Mouse (Mus musculus) layer of hippocampus, postnatal 25 days (tissue): ENCODE measurements around the gene Trip6. TPM values are rescaled to one million over a fixed set of nuclear protein-coding genes. Genes with fewer than 3 reads are reported as not detected.

Experiments used
- DNase-seq, 2 experiments: peaks; one replicate each; pipeline ENCODE4 v3.0.0; 2022; ENCODE audit warnings: mixed read lengths in 2 of 2, low spot score in 1 of 2; ENCODE audit errors: extremely low spot score in 1 of 2
- total RNA-seq, 2 experiments: library from RNA; stranded (reverse); gene quantifications; 2 replicates each; pipeline ENCODE4 v1.2.3; 2021

Gene Trip6
- total RNA-seq, 2 experiments from 2014 or later = 4.6 to 6.4 TPM

DNA sequence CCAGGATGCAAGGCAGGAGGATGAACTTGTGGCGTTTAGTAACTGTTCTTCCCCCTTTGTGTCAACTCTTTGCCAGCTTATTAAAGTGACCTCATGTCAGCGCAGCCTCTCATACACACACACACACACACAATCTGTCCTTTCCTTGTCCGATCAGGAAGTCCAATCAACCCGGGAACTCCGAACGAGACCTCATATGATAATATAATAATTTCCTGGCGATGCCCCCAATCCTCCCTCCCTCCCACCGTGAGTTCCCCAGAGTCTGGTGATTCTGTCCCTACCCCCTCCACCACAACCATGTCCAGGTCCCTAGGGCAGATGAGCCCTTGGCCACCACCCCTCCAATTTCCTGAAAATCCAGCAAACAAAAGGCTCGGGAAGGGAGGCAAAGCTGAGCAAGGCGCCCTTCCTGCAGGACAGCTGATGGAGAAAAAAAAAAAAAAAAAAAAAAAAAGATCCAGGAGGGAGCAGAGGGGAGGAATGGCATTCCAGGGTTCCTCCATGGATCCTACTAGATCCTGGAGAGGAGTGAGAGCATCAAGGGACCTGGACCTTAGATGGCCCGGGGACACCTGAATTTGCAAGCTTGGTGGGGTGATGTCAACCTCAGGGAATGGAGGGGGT, 24.6 kb upstream of the Trip6 start:
- DNase-seq = no peak

DNA sequence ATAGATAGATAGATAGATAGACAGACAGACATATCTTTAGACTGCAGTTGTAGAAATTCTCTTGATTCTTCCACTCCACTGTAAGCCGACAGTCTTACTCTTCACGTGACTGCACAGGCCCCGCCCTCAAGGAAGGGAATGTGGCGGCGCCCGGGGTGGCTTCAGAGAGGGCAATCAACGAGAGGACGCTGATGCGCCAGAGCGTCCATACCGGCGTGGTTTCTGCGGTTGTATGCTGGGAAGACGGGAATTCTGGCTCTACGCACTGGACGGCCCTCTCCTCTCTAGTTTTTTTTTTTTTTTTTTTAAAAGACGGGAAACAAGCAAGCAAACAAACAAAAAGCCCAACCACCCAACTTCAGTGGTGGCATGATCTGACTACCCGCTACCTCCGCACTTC, 24.1 kb upstream of the Trip6 start:
- DNase-seq = peak; percentile 65 to 76

DNA sequence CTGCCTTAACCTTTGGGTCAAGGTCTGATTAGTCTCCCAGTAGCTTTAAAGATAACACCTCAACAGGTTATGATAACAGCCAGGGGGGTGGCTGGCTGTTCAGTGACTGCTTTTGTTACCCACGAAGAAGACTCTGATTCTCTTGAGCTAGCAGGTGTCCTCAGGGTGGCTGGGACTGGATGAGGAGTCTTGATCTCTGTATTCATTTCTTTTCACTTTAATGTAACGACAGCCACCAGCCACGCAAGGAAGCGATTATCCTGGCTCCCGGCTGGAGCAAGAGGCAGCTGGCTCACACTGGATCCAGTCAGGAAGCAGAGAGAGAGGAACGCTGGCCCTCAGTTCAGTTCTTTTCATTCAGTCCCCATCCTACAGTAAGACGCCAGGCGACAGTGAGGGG, 23.0 kb upstream of the Trip6 start:
- no peak for DNase-seq

DNA sequence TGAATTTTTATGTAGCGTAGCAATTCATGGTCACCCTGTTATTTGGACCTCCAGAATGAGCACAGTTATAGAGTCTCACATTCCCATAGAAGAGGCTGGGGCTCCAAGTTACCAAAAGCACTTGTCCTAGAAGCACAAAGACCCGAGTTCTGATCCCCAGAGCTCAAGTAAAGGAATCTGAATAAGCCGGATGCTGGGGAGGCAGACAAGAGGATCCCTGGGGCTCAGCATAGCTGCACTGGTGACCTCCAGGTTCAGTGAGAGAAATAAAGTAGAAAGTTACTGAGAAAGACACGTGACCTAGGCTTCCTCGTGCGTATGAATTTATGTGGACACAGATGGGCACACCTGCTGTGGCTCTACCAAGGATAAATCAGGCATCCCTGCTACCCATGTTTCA, 20.9 kb upstream of the Trip6 start:
- DNase-seq = no peak

DNA sequence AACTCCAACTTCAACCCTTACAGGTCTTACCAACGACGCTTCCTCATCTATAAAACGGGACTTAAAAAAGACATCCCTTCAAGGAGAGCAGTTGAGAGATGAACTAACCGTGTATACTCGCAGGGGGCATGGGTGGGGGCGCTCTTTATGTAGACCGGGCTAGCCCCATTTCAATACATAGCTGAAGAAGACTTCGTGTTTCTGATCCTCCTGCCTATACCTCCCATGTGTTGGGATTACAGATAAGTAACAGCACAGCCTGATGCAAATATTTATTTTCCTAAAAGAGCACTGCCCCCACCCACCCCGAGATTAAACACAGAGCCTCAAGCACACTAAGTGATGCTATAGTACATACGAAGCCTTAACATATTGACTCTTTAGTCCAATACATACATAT, 20.1 kb upstream of the Trip6 start:
- no peak for DNase-seq

DNA sequence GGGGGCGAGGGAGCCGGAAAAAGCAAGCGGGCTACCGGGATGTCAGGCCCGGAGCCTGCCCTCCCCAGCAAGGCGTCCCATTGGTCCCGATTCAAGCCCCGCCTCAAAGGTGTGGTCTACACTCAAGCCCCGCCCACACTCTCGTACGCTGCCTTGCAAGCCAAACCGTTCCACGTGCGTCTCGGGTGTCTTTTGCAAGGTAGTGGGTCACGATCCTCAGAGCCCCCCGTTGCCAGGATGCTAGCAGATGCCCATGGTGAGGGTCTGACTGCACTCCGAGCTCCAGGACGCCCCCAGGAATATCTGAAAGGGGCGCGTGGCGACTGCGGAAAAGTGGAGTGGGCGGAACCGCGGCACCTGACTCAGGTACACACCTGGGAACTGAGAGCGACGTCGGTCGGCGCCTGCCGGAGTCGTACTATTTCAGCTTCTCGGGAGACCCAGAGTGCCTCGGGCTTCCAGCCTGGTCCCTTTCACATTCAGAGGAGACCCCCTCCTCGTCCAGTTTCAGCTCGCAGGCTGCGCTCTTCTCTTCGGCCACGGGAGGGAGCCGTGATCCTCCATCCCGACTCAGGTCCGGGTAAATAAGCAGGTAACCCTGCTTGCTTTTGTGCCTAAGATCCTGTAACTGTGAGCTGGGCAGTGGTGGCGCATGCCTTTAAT, 19.4 kb upstream of the Trip6 start, which contains the start of gene Slc12a9:
Slc12a9 (minus strand) TSS at position 86 of the 663 bp plus-strand sequence.
- DNase-seq = peak; percentile 81 to 84

DNA sequence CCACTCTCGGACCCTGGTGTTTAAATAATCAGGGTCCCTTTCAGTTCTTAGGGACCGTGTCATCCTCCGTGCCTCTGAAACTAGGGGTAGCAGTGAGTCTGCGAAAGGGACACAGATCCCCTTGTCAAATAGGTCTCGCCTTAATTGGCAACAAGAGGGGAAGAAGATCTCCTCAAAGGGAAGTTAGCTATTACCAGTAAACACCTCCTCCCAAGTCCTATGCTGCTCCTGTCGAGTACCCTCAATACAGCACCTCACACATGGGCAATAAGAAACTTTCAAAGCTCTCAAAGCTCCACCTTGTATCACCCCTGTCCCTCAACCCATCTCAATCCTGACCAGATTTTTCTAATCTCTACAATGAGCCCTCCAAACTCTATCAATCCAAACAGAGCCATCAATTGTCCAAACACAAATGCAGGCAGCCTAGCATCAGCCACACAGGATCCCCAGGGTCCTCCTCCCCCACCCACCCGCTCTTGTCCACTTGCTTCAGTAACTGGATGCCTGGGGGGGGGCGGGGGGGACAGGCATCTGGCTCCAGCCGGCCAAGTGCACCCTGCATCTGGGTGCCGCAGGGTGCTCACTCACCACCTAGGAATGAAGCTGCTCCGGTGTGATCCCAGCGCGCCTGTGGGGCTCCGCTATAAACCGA, 18.8 kb upstream of the Trip6 start:
- DNase-seq = no peak

DNA sequence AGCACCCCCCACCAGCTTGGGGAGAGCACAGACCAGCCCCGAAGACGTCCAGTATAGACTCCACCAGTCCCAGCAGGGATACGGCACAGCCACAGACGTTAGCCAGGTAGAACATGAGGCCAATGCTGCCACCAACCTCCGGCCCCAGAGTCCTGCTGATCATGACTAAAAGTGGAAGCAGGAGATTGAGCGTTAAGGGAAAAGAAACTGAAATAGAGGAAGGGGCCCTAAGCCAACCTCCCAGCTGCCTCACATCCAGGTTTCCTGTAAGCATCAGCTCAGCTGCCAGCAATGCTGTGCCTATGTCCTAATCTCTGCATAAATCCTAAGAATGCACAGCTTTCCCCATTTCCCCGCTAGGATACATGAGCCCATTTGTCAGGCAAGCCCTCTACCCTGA, 16.7 kb upstream of the Trip6 start:
- DNase-seq = no peak

DNA sequence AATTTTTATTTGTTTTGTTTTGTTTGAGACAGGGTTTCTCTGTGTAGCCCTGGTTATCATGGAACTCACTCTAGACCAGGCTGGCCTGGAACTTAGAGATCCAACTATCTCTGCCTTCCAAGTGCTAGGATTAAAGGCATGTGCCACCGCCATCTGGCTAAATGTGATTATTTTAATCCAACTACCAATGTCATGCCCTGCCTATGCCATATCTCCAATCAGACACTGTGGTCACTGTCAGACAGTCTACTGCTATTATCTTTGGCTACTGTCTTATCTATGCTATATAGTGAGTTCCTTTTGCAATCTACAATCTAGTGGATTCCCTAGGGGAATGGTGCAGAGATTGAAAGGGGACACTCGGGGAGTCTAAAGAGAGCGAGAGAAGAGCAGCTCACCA, 6.8 kb upstream of the Trip6 start:
- DNase-seq = no peak

DNA sequence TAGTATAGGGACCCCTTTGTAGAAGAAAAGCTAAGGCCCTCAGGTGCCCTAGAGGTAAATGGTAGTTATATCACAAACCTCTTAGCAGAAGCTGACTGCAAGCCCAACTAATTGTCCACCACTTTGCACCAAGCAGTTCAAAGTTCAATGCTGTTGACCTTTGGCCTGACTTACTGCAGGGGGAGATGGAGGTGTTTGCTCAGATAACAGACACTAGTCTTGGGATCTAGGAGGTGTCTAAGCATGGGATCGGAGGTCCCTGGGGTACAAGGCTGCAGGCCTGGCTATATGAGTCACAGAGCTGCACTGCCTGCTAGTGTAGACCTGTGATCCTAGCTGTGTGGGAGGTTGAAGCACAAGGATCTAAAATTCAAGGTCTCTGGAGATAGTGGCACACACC, 4.4 kb upstream of the Trip6 start:
- no peak for DNase-seq

DNA sequence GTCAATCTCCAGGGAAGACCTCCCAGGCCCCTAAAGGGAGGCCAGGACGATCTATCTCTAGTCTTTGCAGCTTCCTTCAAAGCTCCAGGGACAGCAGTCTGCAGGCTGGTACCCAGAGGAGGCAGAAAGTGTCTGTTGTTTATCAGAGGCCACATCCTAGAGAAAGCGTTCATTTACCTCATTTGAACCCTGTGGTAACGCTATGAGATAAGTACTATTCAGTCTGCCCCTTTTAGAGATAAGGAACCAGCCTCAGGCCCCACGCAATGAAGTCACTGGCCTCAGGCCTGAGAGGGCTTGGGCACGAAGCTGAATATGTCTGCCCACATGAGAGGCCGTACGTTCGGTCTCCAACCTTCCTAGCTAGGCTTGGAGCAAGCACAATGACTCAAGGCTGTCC, 3.2 kb upstream of the Trip6 start:
- no peak for DNase-seq

DNA sequence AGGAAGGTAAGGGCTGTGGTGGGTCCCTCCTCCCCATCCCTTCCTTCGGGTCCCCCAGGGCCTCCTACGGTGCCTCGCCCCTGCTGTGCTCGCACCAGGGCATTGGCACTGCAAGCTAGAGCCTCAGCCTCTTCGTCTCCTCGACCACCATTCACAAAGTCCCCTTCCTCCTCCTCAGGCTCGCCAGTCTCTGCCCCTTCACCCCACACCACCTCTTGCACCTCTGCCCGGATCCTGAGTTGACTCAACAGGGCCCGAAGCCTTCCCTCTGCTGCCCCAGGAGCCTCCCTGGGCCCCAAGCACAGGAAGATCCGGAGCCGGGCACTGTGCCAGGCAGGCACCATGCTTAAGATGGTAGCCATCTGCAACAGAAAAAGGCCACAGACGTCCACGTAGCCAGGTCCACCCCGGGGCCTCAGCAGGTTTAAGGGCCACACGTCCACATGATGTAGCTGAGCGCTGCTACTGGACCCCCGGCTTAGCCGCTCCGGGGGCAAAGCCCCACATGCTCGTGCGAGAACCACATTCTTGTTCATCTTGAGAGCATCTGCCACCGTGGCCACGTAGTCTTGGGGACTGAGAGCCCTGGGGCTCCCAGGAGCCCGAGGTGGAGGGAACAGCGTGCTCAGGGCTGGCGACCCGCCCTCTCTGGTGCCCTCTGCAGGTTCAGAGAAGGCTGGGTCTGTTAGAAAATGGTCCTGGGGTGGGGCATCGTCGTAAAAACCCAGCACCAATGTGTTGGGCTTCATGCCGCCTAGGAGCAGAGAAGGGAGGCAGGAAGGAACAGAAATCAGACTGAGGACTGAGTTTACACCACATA, 1.1 kb upstream of the Trip6 start:
- DNase-seq = no peak

DNA sequence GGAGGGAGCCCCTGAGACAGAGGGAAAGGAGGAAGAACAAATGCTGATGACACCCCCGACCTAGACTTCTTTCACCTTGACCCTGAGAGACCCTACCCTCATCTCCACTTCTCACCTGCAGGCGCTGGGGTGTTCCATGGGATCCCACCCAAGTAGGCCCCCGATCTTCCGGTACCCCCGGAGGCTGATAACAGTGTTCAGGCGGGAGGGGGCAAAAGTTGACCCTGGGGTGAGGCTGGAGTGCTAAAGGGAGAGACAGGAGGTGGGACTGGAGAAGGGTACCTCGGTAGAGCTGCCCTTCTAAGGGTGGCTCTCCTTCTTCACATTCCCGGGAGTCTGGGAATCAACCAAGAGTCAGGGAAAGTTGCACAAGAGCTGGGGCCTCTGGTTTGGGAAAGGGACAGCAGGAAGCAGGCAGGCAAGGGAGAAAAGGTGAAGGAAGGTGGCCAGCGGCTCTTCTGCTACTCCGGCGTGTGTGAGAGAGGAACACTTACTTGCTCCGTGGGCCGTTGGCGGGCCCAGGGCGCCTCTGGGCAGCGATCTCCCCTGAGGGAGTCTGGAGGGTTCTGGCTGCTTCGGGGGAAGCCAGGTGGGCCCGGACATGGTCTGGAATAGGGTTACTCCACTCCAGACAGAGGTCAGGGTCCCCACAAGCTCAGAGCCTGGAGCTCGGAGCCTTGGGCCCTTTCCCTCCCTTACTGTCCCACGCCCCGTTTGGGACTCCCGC, 575 bp downstream of the Trip6 start:
- no peak for DNase-seq

DNA sequence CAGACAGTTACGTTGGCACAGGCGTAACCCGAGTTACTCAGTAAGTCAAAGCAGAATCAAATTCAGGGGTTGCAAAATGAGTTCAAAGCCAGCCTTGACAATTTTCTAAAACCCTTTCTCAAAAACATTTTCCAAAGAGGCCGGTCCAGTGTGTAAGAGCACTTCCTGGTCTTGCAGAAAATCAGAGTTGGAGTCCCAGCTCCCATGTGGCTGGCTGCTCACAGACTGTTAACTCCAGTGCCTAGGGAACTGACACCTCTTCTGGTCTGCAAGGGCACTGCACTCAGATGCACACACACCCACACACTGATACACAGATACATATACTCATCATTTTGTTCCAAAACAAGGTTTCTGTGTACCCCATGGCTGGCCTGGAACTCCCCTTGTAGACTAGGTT, 5.8 kb downstream of the Trip6 start:
- DNase-seq = no peak

DNA sequence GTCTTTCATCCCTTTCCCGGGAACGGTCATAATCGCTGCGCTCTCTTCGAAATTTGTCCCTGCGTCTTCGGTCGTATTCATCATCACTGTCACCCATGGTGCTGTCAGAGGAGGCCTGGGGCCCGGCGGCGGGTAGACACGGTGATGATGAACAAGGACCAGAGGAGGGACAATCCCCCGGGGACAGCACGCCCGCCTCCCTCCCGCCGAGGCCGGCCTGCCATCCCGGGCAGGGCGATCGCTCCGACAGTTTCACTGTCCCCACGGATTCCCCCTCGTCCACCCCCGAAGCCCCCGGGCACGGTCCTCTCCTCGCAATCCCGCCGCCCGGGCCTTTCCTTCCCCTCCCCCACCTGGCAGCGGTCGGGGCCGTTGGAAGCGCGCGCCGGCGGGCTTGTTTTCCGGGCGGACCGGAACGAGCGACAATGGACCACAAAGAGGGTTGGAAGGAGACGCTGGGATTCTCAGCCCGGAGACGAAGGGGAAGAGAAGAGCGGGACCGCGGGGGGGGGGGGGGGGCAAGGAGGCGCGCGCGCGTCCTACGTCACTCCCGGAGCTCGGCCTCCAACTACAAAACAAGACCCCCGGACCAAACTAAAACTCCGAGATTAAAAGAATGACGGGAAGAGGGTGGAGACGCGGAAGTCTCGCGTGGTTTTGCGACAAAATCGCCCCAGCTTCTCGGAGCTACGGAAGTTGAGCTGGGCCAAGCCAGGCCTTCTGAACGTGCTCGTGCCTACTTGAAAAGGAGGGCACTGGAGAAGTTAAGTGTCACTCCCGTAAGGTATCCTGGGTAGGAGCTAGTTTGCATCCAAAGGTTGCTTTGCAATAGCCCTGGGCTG, 6.9 kb downstream of the Trip6 start, which contains the start of gene Srrt:
Srrt (minus strand) TSS at position 604 of the 842 bp plus-strand sequence.
- DNase-seq = peak; percentile 80 to 83

DNA sequence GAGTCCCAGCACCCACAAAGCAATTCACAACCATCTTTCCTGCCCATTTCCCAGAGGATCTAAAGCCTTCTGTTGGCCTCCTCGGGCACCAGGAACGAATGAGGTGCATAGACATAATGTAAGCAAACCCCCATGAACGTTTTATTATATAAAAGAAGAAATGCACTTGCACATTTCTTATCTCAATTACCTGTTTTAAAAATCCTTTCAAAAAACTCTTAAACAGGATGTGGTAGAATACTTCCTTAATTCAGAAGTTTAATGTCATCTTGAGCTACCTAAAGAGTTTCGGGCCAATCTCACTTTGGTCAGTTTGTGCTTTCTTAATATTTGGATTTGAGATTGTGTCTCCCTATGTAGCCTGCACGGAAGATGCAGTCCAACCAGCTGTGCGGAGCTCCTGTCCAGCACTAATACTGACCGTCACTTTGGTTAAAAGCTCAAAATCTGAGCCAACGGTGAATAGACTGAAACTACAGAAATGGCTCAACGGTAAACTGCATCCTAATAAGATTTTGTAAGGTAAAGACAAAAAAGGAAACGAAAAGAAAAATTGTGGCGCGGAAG, 7.7 kb downstream of the Trip6 start:
- no peak for DNase-seq

DNA sequence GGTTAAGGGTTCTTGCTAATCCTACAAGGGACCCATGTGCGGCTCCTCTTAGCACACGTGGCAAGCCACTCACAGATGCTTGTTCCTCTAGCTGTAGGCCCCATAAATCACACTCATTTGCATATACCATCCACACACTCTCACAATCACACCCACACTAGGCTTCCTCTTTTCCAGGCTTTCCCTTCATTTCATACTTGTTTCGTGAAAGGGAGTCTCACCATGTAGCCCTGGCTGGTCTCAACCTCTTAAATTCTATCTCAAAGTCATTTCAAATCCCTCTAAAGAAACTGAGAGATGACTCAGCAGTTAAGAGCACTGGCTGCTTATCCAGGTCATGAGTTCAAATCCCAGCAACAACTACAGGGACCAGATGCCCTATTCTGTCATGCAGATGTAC, 8.4 kb downstream of the Trip6 start:
- DNase-seq = no peak

DNA sequence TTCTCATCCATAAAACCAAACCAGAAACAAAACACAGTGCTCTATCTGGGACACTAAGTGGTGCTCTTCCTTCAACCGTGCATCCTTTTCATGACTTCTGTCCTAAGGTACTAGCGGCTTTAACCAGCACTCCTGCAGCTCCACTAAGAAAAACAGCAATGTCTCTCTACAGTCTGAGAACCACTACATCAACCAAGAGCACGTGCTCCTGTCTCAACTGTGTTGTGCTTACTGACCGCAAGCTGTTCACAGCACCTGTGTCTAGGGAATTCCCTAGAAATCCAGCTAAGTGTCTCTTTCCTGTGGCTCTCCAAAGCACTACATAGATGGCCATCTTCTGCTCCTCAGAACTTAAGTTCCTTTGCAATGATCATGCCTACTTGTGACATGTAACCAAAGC, 9.4 kb downstream of the Trip6 start:
- no peak for DNase-seq

DNA sequence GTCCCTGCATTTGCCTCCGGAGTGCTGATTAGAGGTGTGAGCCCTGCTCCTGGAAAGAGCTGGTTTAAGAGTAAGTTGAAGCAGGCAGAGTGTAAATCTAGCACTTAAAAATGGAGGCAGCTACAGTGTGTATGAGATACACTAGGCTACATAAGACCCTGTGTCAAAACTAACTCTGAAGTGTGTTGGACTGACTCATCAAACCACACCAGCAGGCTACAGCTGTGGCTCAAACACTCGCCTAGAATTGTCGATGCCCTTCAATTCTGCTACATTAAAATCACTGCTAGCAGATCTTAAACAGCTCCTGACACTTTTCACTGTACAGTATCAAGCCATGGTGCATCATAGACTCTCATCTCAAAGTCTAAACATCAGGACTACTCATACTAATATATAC, 10.0 kb downstream of the Trip6 start:
- no peak for DNase-seq
